Mouse (Mus musculus) limb, embryonic 14.5 days (tissue): ENCODE data around the gene Camta1. TPM values are rescaled to one million over a fixed set of nuclear protein-coding genes. Genes with fewer than 3 reads are reported as not detected.
A peak's percentile ranks its signal among the peaks of the same experiment; 100 is the strongest.

Experiments used
- ATAC-seq: fragments of 200-750 bp; cut with Nextera tagmentation; 2 replicates; pipeline ENCODE4 v1.8.0; 2017; ENCODE audit warnings: low read depth, moderate number of reproducible peaks, moderate TSS enrichment; ENCODE audit not compliant: low FRiP score
- DNase-seq: peaks from one replicate; pipeline ENCODE4 v3.0.0-alpha.2; 2015; ENCODE audit warnings: low spot score
- H3K27ac ChIP-seq: fragments of 300-500 bp; sonication (generic); replicated peaks from 2 replicates; pipeline ENCODE4 v1.5.1; 2014; ENCODE audit warnings: low read depth, mild to moderate bottlenecking, low read length, moderate library complexity, mixed read lengths
- H3K27me3 ChIP-seq: fragments of 300-500 bp; sonication (generic); 2 replicates; pipeline ENCODE4 v1.6.1; 2014; ENCODE audit warnings: low read length, mixed read lengths; ENCODE audit not compliant: control insufficient read depth, insufficient read depth
- H3K36me3 ChIP-seq: fragments of 300-500 bp; sonication (generic); 2 replicates; pipeline ENCODE4 v1.6.1; 2014; ENCODE audit warnings: mild to moderate bottlenecking, low read length, moderate library complexity, mixed read lengths; ENCODE audit not compliant: control insufficient read depth, insufficient read depth
- H3K4me1 ChIP-seq: fragments of 300-500 bp; sonication (generic); 2 replicates; pipeline ENCODE4 v1.6.1; 2014; ENCODE audit warnings: antibody characterized with exemption, low read length, mixed read lengths; ENCODE audit not compliant: control insufficient read depth, insufficient read depth
- H3K4me2 ChIP-seq: fragments of 300-500 bp; sonication (generic); replicated peaks from 2 replicates; pipeline ENCODE4 v1.6.1; 2014; ENCODE audit warnings: low read depth, mild to moderate bottlenecking, low read length, moderate library complexity; ENCODE audit not compliant: severe bottlenecking
- H3K4me3 ChIP-seq: fragments of 300-500 bp; sonication (generic); replicated peaks from 2 replicates; pipeline ENCODE4 v1.5.1; 2014; ENCODE audit warnings: low read length
- H3K9ac ChIP-seq: fragments of 300-500 bp; sonication (generic); 2 replicates; pipeline ENCODE4 v1.6.1; 2014; ENCODE audit warnings: mild to moderate bottlenecking, low read depth, low read length, moderate library complexity; ENCODE audit not compliant: severe bottlenecking
- H3K9me3 ChIP-seq: fragments of 300-500 bp; sonication (generic); 2 replicates; pipeline ENCODE4 v1.6.1; 2016; ENCODE audit warnings: low read length; ENCODE audit not compliant: control insufficient read depth
- POLR2A ChIP-seq: fragments of 200-500 bp; IDR thresholded peaks from 2 replicates; pipeline ENCODE4 v1.8.0; 2012; ENCODE audit warnings: inconsistent platforms, mild to moderate bottlenecking, moderate library complexity, borderline replicate concordance; ENCODE audit not compliant: insufficient read depth, insufficient read length; ENCODE audit errors: extremely low read depth
- WGBS: fragments of 180-500 bp; shearing (Covaris S2); extraction: QIAGEN DNeasy Blood & Tissue Kit; methylation state at CpG from one replicate; pipeline ENCODE4 v1.1.7; 2014; 5-methylcytosine and 5-hydroxymethylcytosine counted together
- polyA plus RNA-seq, 2 experiments: library from polyadenylated mRNA; depleted of rRNA in 1 of 2; stranded (reverse) in 1 of 2; unstranded in 1 of 2; fragments of >200 nt; fragmentation: Nextera tagmentation in 1 of 2; extraction: Ambion mirVana in 1 of 2; gene quantifications; 2 replicates each; pipeline versions ENCODE4 v1.2.1 to v1.2.3; 2012 to 2014

Camta1 gene
- polyA plus RNA-seq (2012; rRNA removed) (28.6 and 29.2 TPM in 2 replicates), polyA plus RNA-seq (2014; fragmentation: Nextera tagmentation; extraction: Ambion mirVana) (78.8 and 91.1 TPM in 2 replicates)

GRCm38 (mm10) chr4:151861806-151862739, at the start of gene Camta1:
TSS of gene Camta1 (minus strand) at chr4:151861876.
- no peaks in the 10 kb centered on the region; the same call in 1 of the 2 replicates for H3K36me3 ChIP-seq
- peak within 1 kb of the TSS; percentile 72 for H3K4me3 ChIP-seq
- under 1% methylated on average over 69 of the region's 85 CpGs for WGBS
- H3K4me1 ChIP-seq: peaks cover 12% of the 10 kb centered on the region
- TF ChIP-seq POLR2A: no peak
- no peaks in the 10 kb centered on the region for H3K9me3 ChIP-seq
- H3K9ac ChIP-seq: peak within 1 kb of the TSS; percentile 74
- DNase-seq (peak; percentile 100), ATAC-seq (peak; percentile 96)
- peak within 1 kb of the TSS; percentile 82 for H3K27ac ChIP-seq
- no peaks in the 10 kb centered on the region for H3K27me3 ChIP-seq
- H3K4me2 ChIP-seq: peak within 1 kb of the TSS; percentile 89

- H3K36me3 ChIP-seq: no peaks in the 10 kb centered on the region
- no peak overlapping the region for H3K9ac ChIP-seq
- H3K4me1 ChIP-seq: 0 out of 2 replicates have a peak, but pooled peaks cover 2% of the 10 kb centered on the region
- ATAC-seq (no peak), DNase-seq (no peak)
- no peaks in the 10 kb centered on the region for H3K9me3 ChIP-seq
- H3K27ac ChIP-seq: no peak overlapping the region
- TF ChIP-seq POLR2A: no peak
- H3K4me3 ChIP-seq: no peak overlapping the region
- H3K4me2 ChIP-seq: no peak overlapping the region
- 73% methylated on average over 8 of the region's 8 CpGs for whole genome bisulfite sequencing
- H3K27me3 ChIP-seq: no peaks in the 10 kb centered on the region
Measured at GRCm38 (mm10) chr4:151908809-151909208, 47.1 kb upstream of the Camta1 start.

GRCm38 (mm10) chr4:151907577-151908343, 46.1 kb upstream of the Camta1 start:
- H3K4me2 ChIP-seq: no peak overlapping the region
- WGBS: 52% methylated on average over 26 of the region's 26 CpGs
- DNase-seq (peak; percentile 44), ATAC-seq (no peak)
- no peaks in the 10 kb centered on the region; the same call in 1 of the 2 replicates for H3K27me3 ChIP-seq
- no peak for TF ChIP-seq POLR2A
- H3K27ac ChIP-seq: no peak overlapping the region
- 0 out of 2 replicates have a peak, but pooled peaks cover 2% of the 10 kb centered on the region for H3K4me1 ChIP-seq
- no peak overlapping the region for H3K9ac ChIP-seq
- no peaks in the 10 kb centered on the region for H3K9me3 ChIP-seq
- no peaks in the 10 kb centered on the region for H3K36me3 ChIP-seq
- no peak overlapping the region for H3K4me3 ChIP-seq

- Histone ChIP-seq H3K4me3 (no peak overlapping the region), H3K27me3 (no peaks in the 10 kb centered on the region; the same call in 1 of the 2 replicates), H3K9me3 (no peaks in the 10 kb centered on the region), H3K36me3 (no peaks in the 10 kb centered on the region), H3K9ac (no peak overlapping the region), H3K27ac (no peak overlapping the region), H3K4me1 (0 out of 2 replicates have a peak, but pooled peaks cover 2% of the 10 kb centered on the region), H3K4me2 (no peak overlapping the region)
- DNase-seq: no peak
- 74% methylated on average over 4 of the region's 4 CpGs for WGBS
- TF ChIP-seq POLR2A: no peak
- no peak for ATAC-seq
Measured at GRCm38 (mm10) chr4:151905621-151906020, 43.9 kb upstream of the Camta1 start.

GRCm38 (mm10) chr4:151904098-151904497, 42.4 kb upstream of the Camta1 start:
- Histone ChIP-seq H3K4me2 (no peak overlapping the region), H3K36me3 (no peaks in the 10 kb centered on the region), H3K4me3 (no peak overlapping the region), H3K4me1 (0 out of 2 replicates have a peak, but pooled peaks cover 2% of the 10 kb centered on the region), H3K27me3 (no peaks in the 10 kb centered on the region; the same call in 1 of the 2 replicates), H3K9ac (no peak overlapping the region), H3K9me3 (no peaks in the 10 kb centered on the region), H3K27ac (no peak overlapping the region)
- WGBS: 36% methylated on average over 11 of the region's 11 CpGs
- DNase-seq (no peak), ATAC-seq (no peak)
- no peak for TF ChIP-seq POLR2A
